Mouse (Mus musculus): ENCODE measurements at regions not wholly inside any gene's neighbourhood (a gene's known extent, or its start where the extent isn't known, plus 50 kb on each side); places are given as distances from the start of the nearest gene placed in this dataset.

DNA sequence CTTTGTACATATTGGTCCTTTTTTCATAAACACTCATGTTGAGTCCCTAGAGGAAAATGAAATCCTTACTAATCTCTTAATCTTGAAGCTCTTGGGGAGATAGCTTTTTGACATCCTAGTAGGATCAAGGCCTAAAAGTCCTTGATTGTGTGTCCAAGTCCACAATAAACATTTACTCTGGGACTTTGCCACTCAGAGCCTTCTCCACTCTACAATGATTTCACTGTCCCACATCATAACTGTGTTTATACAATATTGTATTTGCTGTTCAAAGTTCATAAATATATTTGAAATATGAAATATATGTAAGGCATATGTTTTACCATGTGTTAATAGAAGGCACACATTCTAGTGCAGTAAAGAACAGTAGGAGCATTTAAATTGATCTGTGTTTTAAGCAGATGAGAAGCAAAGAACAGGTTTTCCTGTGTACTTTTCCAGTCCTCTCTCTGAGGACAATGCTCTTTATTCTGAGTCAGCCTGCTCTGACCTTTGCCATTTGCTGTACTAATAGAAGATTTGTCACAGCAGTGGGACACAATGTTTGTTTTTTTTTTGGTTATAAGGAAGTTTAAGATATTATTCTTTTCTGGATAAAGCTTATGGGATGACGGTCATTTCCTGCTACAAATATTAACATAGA, 130.7 kb upstream of the Gprin3 start:
- DNase-seq (ENCODE audit: low spot score), result no peak

DNA sequence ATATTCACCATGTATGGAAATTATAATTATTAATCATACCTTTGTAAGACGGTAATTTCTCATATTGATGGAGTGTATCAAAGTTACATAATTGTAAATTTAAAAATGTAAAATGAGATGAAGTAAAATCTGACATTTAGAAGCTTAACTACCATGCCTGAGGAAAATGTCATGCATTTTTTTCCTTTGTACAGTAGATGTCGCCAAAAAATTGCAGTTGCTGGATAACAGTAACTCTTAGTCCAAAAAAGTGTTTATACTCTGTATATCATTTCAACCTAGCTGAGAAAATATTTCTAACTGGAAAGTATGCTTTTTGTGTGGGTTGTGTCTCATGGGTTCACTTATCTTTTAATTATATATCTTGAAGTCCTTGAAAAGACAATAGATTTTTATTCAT, 110.9 kb upstream of the Gprin3 start:
- DNase-seq (ENCODE audit: low spot score), result no peak

- no peak for DNase-seq (ENCODE audit: low spot score)
These were observed 98.8 kb upstream of the Gprin3 start for GRCm38 (mm10) chr6:59524940-59525265.

- DNase-seq (ENCODE audit: low spot score), result no peak
These were observed 98.2 kb upstream of the Gprin3 start for GRCm38 (mm10) chr6:59524095-59524939.

DNA sequence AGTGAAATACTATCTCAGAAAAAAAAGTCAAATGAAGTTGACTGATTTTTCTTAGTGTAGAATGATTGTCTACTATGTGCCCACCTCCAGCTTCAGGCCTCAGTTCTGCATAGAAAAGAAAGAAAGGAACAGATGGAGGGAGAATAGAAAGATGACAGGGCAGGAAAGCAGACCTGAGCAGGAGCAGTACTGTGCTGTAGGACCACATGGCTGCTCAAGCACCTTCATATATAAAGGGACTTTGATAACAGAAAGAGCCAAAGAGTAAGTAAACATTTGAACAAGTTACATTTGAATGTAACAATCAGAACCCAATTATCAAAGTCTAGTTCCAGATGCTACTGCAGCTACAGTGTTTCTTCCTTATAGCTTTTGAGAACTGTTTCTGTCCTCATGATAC, 96.9 kb upstream of the Gprin3 start:
- no peak for DNase-seq (ENCODE audit: low spot score)

GRCm38 (mm10) chr6:59500818-59501217, 74.7 kb upstream of the Gprin3 start:
- no peak for DNase-seq (ENCODE audit: low spot score)

- no peak for DNase-seq (ENCODE audit: low spot score)
These were observed 72.7 kb upstream of the Gprin3 start for GRCm38 (mm10) chr6:59498800-59499199.

DNA sequence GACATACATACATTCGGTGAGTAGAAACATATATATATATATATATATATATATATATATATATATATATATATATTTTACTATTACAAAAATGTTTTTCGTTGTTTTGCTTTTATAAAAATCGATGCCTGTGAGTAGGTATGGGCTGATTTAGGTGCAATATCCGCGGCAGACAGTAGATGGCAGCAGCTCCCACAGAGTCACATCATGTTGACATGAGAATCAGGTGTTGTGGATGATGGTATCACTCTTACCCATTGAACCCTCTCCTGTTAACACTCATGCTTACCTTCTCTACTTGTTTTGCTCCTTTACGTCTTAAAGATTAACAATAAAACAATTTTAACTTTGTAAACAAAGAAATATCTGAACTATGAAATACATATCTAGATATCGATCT, 72.0 kb upstream of the Gprin3 start:
- DNase-seq (ENCODE audit: low spot score), result peak; percentile 29

DNA sequence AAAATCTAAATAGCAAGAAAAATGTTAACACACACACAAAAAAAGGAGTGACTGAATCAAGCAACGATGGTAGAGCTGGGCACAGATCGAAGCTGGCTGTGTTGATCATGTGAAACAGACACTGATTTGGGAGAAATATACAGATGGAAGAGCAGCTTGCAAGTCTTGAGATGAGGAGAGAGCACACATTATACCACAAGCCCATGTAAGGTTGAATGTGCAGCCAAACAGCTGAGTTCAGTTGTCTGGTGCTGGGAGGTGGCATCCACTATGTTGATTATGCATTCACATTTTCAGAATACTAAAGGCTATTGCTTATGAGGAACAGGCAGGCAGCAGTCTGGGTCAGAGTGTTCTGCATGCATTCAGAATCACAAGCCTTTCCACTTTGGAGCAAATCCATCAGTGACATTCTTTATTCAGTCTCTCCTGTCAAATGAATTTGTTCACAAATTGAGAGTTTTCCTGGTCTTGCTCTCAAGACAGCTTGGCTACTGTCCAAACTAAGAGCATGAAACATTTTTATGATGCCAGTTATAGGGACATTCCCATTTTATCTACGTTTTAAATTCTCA, 63.0 kb upstream of the Gprin3 start:
- no peak for DNase-seq (ENCODE audit: low spot score)

DNA sequence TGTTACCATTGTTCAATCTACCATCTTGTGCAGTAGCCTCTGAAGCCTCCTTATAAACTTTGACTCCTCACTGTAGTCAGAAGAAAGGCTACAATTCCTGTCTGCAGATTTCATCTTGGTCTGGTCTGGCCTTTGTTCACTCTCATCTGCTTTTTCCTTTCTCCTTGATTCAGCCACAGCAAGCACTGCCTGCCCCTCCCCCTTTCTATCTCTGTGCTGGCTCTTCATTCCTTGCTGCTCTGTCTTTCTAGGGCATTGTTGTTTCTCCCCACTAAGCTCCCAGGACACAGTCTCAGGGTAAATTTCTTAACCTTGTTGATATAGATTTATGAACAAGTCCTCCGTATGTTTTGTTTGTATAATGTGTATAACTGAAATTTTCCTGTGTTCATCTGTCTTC, 62.3 kb upstream of the Gprin3 start:
- DNase-seq (ENCODE audit: low spot score), result no peak

- no peak for DNase-seq (ENCODE audit: low spot score)
These were observed 57.9 kb upstream of the Gprin3 start for GRCm38 (mm10) chr6:59484004-59484403.

DNA sequence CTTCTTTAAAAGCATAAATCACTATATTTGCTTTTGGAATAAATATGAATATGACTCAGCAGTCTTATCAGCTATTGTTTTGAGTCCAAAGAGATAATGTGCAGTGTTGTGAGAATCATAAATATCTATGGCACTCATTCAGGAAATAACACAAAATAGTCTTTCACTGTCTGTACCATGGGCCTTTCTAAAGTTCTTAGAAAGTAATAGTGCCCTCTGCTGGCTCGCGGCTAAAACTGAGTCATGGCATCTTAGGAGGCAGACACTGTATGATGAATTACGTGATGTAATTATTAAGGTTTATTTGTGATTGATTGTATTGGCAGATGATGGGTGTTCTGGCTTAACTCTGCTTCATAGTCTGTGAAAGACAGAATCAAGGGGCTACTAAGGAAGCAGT, 57.5 kb upstream of the Gprin3 start:
- peak; percentile 16 for DNase-seq (ENCODE audit: low spot score)

Data from ovary, postnatal 14 days (tissue).